8 mouse cellular contexts compared by ENCODE assay signal in genomic region chr4:129238579-129239016, GRCm38 (mm10). TPM values are rescaled to one million over a fixed set of nuclear protein-coding genes. Genes with fewer than 3 reads are reported as not detected.
DNase-seq lines count a peak whose midpoint lies in the region; ATAC-seq and TF ChIP-seq lines count a peak whose summit lies in the region.

No protein-coding gene starts in this region.

- DNase-seq in kidney, adult 11 months: no peak
- DNase-seq in R1 (ENCODE audit: low read depth, low spot score): peak; percentile 59
- DNase-seq in forebrain, postnatal 0 days: peak; percentile 55
- DNase-seq in liver, postnatal 0 days: no peak
- DNase-seq in adrenal gland, adult 8-10 months: no peak
- no peak for DNase-seq in layer of hippocampus, postnatal 10 days (ENCODE audit: low spot score in 2 of 2)
- DNase-seq in ovary, postnatal 14 days (ENCODE audit: low spot score): no peak

- H3K27me3 ChIP-seq in kidney, embryonic 15.5 days: no peaks in the 10 kb centered on the region
- H3K27me3 ChIP-seq in forebrain, postnatal 0 days (ENCODE audit: insufficient read depth, low read length): no peaks in the 10 kb centered on the region
- H3K27me3 ChIP-seq in liver, postnatal 0 days (ENCODE audit: insufficient read depth, low read length): peaks cover 7% of the 10 kb centered on the region; the same call in 1 of the 2 replicates

- peak overlapping the region; percentile 94 for H3K4me2 ChIP-seq in kidney, embryonic 15.5 days
- peak overlapping the region; percentile 96 for H3K4me2 ChIP-seq in forebrain, postnatal 0 days (ENCODE audit: low read depth)
- H3K4me2 ChIP-seq in liver, postnatal 0 days (ENCODE audit: low read depth, low read length): peak overlapping the region; percentile 97

- H3K4me3 ChIP-seq in kidney, embryonic 15.5 days (replicated peaks): peak overlapping the region; percentile 74
- peak overlapping the region; percentile 77 for H3K4me3 ChIP-seq in forebrain, postnatal 0 days (ENCODE audit: low read depth, low read length)
- H3K4me3 ChIP-seq in liver, postnatal 0 days (ENCODE audit: low read depth, low read length): peak overlapping the region; percentile 58

- H3K9me3 ChIP-seq in kidney, embryonic 15.5 days (replicated peaks): no peaks in the 10 kb centered on the region
- H3K9me3 ChIP-seq in forebrain, postnatal 0 days (ENCODE audit: low read length): no peaks in the 10 kb centered on the region
- no peaks in the 10 kb centered on the region for H3K9me3 ChIP-seq in liver, postnatal 0 days (ENCODE audit: low read length)

- peak overlapping the region; percentile 69 for H3K9ac ChIP-seq in kidney, embryonic 15.5 days
- H3K9ac ChIP-seq in forebrain, postnatal 0 days: peak overlapping the region; percentile 66
- peak overlapping the region; percentile 26; the same call in 1 of the 2 replicates for H3K9ac ChIP-seq in liver, postnatal 0 days (replicated peaks)

- peak overlapping the region; percentile 82 for H3K27ac ChIP-seq in kidney, embryonic 15.5 days
- H3K27ac ChIP-seq in forebrain, postnatal 0 days (ENCODE audit: low read depth, low read length): no peak overlapping the region
- H3K27ac ChIP-seq in liver, postnatal 0 days (ENCODE audit: low read depth): no peak overlapping the region

- H3K36me3 ChIP-seq in kidney, embryonic 15.5 days: no peaks in the 10 kb centered on the region
- H3K36me3 ChIP-seq in forebrain, postnatal 0 days (ENCODE audit: insufficient read depth): no peaks in the 10 kb centered on the region
- H3K36me3 ChIP-seq in liver, postnatal 0 days (replicated peaks; ENCODE audit: insufficient read depth, low read length): no peaks in the 10 kb centered on the region

- no peak for TF ChIP-seq CTCF in forebrain, postnatal 0 days (IDR thresholded peaks at IDR 0.05; ENCODE audit: low read depth)
- no peak for TF ChIP-seq CTCF in liver, postnatal 0 days (IDR thresholded peaks at IDR 0.05; ENCODE audit: low read depth)

- TF ChIP-seq EP300 in liver, postnatal 0 days (IDR thresholded peaks at IDR 0.05; ENCODE audit: low read depth): no peak

- ATAC-seq in kidney, embryonic 15.5 days (replicated peaks; ENCODE audit: low FRiP score): peak; percentile 23
- peak; percentile 59 for ATAC-seq in forebrain, postnatal 0 days
- ATAC-seq in liver, postnatal 0 days: peak; percentile 33

- WGBS in kidney, embryonic 15.5 days: under 1% methylated on average over 22 of the region's 23 CpGs
- WGBS in forebrain, postnatal 0 days: 2% methylated on average over 22 of the region's 23 CpGs
- WGBS in liver, postnatal 0 days (ENCODE audit: insufficient replicate concordance): 3% methylated on average over 14 of the region's 23 CpGs

- H3K4me1 ChIP-seq in kidney, embryonic 15.5 days: peaks cover 74% of the 10 kb centered on the region
- no peaks in the 10 kb centered on the region; the same call in 1 of the 2 replicates for H3K4me1 ChIP-seq in forebrain, postnatal 0 days (ENCODE audit: insufficient read depth)
- peaks cover 40% of the 10 kb centered on the region for H3K4me1 ChIP-seq in liver, postnatal 0 days (ENCODE audit: insufficient read depth)

RNA-seq across cellular contexts. Expression of gene C77080, which starts 22.6 kb away (rescaled TPM):
- 8.3 and 9.1 TPM in 2 replicates for polyA plus RNA-seq in kidney, embryonic 15.5 days (2015; fragmentation: Nextera tagmentation; extraction: Ambion mirVana)
- 7.8 and 10.6 TPM in 2 replicates for total RNA-seq in forebrain, postnatal 0 days (2014; rRNA removed)
- polyA plus RNA-seq in forebrain, postnatal 0 days (2015; fragmentation: Nextera tagmentation; extraction: Ambion mirVana): 2.7 and 3.5 TPM in 2 replicates
- polyA plus RNA-seq in liver, postnatal 0 days (2015; fragmentation: Nextera tagmentation; extraction: Ambion mirVana): 1.4 and 1.8 TPM in 2 replicates
- 10 to 100 TPM; 23.9 to 44.8 (median 34.4) TPM for total RNA-seq in adrenal gland, adult 8-10 months (2022)
- 10 to 100 TPM; 11.4 to 12.1 TPM for total RNA-seq in layer of hippocampus, postnatal 10 days (2021)

RNA-seq across cellular contexts. Expression of gene Sync, which starts 48.8 kb away (rescaled TPM):
- 1.1 and 1.6 TPM in 2 replicates for polyA plus RNA-seq in kidney, embryonic 15.5 days (2015; fragmentation: Nextera tagmentation; extraction: Ambion mirVana)
- 0.52 and 0.54 TPM in 2 replicates for total RNA-seq in forebrain, postnatal 0 days (2014; rRNA removed)
- polyA plus RNA-seq in forebrain, postnatal 0 days (2015; fragmentation: Nextera tagmentation; extraction: Ambion mirVana): 0.48 and 0.79 TPM in 2 replicates
- 0.15 TPM in 1 of 2 replicates, not detected in the other for polyA plus RNA-seq in liver, postnatal 0 days (2015; fragmentation: Nextera tagmentation; extraction: Ambion mirVana)
- 1 to 10 TPM in 3 of 4 experiments, under 1 TPM in 1; 0.73 to 2.5 (median 1.1) TPM for total RNA-seq in adrenal gland, adult 8-10 months (2022)
- 1 to 10 TPM; 1.6 to 1.7 TPM for total RNA-seq in layer of hippocampus, postnatal 10 days (2021)

RNA-seq across cellular contexts. Expression of gene Yars, which starts 49.0 kb away (rescaled TPM):
- 81.3 and 87.4 TPM in 2 replicates for polyA plus RNA-seq in kidney, embryonic 15.5 days (2015; fragmentation: Nextera tagmentation; extraction: Ambion mirVana)
- total RNA-seq in forebrain, postnatal 0 days (2014; rRNA removed): 97.7 and 119 TPM in 2 replicates
- polyA plus RNA-seq in forebrain, postnatal 0 days (2015; fragmentation: Nextera tagmentation; extraction: Ambion mirVana): 108 and 120 TPM in 2 replicates
- polyA plus RNA-seq in liver, postnatal 0 days (2015; fragmentation: Nextera tagmentation; extraction: Ambion mirVana): 23.0 and 25.7 TPM in 2 replicates
- 100 to 1,000 TPM in 1 of 4 experiments, 10 to 100 TPM in 3; 83.3 to 108 (median 89.0) TPM for total RNA-seq in adrenal gland, adult 8-10 months (2022)
- total RNA-seq in layer of hippocampus, postnatal 10 days (2021): 100 to 1,000 TPM in 1 of 2 experiments, 10 to 100 TPM in 1; 99.0 to 109 TPM

RNA-seq across cellular contexts. Expression of gene S100pbp, which starts 49.1 kb away (rescaled TPM):
- 24.3 and 25.9 TPM in 2 replicates for polyA plus RNA-seq in kidney, embryonic 15.5 days (2015; fragmentation: Nextera tagmentation; extraction: Ambion mirVana)
- 41.4 and 52.2 TPM in 2 replicates for total RNA-seq in forebrain, postnatal 0 days (2014; rRNA removed)
- polyA plus RNA-seq in forebrain, postnatal 0 days (2015; fragmentation: Nextera tagmentation; extraction: Ambion mirVana): 11.0 and 15.6 TPM in 2 replicates
- 3.5 and 3.6 TPM in 2 replicates for polyA plus RNA-seq in liver, postnatal 0 days (2015; fragmentation: Nextera tagmentation; extraction: Ambion mirVana)
- 10 to 100 TPM; 21.7 to 31.7 (median 25.4) TPM for total RNA-seq in adrenal gland, adult 8-10 months (2022)
- total RNA-seq in layer of hippocampus, postnatal 10 days (2021): 10 to 100 TPM; 36.8 to 37.0 TPM

Comparison
In these comparisons a context has a peak if more than half of its experiments do, and no peak if none do; other contexts are left out.
1. DNase-seq: peak in R1 (single experiment) and forebrain, postnatal 0 days (single experiment); none in kidney, adult 11 months (single experiment), liver, postnatal 0 days (single experiment), adrenal gland, adult 8-10 months (single experiment), layer of hippocampus, postnatal 10 days (0 of 2) and ovary, postnatal 14 days (single experiment).
2. Peak in every context shown above with its lines, with median percentiles within 50 percentile points of each other: ATAC-seq, H3K4me2 ChIP-seq, H3K4me3 ChIP-seq and H3K9ac ChIP-seq.